Mouse (Mus musculus) 3134 (cell line): ENCODE data around the gene Fam186b.
"Not testable (repeated sequence)": the region's sequence is repeated elsewhere in the genome, so short reads cannot be mapped to it uniquely, and the experiment has no call there.

ENCODE experiments used
- DNase-seq: peaks from one replicate; pipeline ENCODE4 v3.0.0-alpha.2; 2011; ENCODE audit warnings: low spot score; ENCODE audit not compliant: insufficient read length; ENCODE audit errors: extremely low read depth

Gene Fam186b

DNA sequence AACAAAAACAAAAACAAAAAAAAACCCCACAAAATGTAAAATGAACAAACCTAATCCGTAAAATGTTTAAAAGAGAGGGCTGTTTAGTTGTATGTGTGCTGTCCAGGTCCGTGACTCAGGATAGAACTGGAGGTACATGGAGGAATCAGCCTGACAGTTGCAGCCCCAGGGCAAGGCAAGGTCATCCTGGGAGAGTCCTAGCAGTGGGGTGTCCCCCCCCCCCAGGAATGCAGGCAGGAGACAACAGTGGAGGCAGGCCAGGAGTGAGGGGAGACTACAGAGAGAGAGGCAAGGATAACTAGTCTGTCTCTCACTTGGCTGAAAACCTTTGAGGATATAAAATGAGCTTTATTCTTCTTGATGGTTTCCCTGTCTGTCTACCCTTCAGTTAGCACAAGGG is 31.3 kb downstream of the Fam186b start:
- no peak for DNase-seq

DNA sequence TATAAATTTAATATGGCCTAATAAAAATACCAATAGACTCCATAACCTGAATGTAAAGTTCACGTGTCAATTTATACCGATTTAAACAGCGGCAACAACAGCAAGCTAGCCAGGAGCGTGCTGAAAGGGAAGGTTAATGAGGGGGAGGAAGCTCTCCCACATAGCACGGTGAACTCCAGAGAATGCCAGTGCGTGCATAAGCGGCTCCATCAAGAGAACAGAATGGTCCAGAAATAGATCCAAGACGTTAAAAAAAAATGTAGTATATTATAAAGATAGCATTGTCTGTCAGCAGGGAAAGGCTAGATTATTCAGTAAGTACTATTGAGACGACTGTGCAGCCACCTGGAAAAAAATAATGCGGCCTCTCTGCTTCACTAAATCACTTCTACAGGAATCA is 33.0 kb downstream of the Fam186b start:
- no peak for DNase-seq

DNA sequence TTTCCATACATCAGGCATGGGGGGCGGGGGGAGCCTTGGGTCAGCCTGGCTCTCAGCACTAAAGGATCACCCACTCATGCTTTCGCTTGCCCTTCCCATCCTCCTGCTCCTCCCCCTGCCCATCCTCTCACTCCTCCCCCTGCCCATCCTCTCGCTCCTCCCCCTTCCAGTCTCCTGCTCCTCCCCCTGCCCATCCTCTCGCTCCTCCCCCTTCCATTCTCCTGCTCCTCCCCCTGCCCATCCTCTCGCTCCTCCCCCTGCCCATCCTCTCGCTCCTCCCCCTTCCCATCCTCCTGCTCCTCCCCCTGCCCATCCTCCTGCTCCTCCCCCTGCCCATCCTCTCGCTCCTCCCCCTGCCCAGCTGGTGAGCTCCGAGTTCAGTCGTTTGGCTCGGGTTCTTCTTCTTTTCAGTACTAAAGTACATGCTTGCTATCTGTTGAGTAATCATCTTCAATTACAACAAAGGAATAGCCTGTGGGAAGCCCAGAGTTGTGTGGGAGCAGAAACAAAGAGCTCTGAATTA is 35.9 kb downstream of the Fam186b start:
- peak; percentile 78 for DNase-seq

DNA sequence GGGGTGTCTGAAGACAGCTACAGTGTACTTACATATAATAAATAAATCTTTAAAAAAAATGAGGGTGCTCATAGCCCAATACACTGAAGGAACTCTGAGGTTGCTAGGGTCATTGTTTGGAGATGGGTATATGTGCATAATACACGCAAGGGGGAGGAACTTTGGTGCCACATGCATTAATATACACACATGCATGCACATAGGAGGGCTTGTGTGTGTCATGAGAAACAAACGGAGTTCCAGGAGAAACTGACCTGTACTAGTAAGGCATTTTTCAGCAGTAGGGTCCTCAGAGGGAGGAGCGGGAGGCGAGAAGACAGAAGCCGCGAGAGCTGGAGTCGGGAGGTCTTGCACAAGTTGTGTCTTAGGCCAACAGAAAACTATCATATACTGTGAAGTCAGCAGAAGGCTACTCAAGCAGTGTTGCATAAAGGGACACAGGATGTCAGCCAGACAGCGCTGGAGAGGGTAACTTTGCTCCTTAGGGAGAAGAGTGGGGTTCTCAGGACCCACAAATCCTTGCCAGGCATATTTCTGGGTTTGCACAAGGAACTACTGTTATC is 36.4 kb downstream of the Fam186b start:
- DNase-seq: no peak

DNA sequence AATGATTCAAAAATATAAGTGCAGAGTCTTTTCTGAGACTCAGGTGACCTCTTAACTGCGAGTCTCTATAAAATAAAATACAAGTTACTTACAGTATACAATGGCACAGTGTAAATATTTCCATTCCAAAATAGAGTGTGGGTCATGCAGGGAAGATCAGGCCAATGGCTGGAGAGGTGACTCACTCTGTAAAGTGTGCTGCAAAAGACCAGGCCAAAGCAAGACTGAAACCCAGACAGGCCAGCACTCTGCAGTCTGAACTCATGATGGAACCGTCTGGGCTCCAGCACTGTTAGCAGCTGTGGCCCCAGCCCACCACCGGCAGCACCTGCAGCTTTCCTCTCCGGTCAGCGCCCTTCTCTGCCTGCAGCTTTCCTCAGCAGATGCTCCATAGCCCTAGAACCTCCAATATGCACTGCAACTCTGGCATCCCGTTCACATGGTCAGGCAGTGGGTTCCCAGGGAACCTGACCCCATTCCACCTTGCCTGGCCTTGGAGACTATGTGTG is 40.4 kb downstream of the Fam186b start:
- DNase-seq: no peak

DNA sequence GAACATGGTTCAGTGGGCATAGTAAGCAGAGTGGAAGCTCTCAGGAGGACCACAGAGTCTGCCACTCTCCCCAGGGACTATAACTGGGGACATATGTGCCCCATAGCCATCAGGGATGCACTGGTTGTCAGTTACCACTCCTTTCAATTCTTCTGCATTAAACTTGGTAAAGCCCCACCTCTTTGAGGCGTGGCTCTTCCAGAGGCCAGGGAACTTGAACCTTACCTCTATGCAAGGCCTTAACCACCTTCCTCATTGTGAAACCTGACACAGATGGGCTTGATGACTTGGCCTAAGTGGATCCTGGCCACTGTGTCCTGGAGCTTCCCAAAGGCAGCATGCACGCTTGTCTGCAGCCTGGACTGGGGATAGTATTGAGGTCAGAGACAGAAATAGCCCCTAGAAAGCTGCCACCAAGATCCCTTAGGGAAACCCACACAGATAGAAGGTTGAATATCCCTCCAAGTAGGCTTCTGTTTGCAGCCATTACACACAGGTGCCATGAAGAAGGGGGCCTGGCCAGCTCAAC is 41.1 kb downstream of the Fam186b start:
- no peak for DNase-seq

DNA sequence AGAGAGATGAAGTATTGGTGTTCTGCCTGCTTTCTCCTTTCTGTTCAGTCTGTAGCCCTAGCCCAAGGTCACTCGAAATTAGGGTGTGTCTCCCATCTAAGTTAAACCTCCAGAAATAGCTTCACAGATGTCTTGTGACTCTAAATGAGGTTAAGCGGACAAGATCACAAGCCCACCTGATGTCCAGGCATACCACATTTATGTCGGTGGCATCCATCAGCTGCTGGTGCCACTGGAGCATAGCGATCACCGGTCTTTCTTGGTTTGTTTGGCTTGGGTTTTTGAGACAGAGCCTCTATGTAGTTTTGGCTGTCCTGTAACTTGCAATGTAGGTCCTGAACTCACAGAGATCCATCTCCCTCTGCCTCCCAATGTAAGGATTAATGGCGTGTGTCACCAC is 41.9 kb downstream of the Fam186b start:
- DNase-seq: no peak

DNA sequence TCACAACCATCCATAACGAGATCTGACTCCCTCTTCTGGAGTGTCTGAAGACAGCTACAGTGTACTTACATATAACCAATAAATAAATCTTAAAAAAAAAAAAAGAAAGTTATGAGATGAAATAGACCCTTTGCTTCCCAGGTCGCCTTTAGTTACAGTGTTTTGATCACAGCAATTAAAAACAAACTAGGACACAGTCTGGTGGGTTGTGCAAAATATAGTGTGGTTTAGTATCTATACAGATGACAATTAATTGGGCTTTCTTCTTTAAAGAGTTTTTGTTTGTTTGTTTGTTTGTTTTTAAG is 42.6 kb downstream of the Fam186b start:
- not testable (repeated sequence) for DNase-seq

DNA sequence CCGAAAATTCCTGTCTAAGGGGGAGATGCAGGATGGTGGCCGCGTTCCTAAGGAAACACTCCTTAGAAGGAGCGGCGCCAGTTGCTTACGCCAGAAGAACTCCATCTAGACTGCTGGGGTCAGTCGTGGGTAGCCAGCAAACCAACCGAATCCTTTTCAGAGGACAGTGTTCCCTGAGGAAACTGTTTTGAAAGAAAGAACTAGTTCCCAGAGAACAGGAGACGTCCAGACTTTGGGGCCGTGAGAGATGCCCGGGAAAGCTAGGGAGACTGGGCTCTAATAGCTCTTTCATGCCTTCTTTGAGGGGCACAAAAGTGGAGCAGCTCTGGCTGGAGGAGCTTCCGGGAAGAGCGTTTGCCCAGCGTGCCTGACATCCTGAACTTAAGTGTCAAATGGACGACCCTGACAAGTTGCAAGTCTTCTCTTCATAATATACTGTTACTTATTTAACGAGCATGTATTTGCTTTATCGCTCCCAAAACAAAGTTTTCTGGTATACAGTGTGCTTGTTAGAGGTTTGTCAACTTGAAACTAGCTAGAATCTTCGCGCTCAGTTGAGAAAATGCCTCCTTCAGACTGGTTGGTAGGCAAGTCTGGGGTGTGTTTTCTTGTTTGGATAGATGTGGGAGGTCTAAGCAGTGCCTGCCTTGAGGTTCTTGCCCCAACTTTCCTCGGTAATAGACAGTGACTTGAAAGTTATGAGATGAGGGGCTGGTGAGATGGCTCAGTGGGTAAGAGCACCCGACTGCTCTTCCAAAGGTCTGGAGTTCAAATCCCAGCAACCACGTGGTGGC is 43.1 kb downstream of the Fam186b start:
- DNase-seq: peak; percentile 44

DNA sequence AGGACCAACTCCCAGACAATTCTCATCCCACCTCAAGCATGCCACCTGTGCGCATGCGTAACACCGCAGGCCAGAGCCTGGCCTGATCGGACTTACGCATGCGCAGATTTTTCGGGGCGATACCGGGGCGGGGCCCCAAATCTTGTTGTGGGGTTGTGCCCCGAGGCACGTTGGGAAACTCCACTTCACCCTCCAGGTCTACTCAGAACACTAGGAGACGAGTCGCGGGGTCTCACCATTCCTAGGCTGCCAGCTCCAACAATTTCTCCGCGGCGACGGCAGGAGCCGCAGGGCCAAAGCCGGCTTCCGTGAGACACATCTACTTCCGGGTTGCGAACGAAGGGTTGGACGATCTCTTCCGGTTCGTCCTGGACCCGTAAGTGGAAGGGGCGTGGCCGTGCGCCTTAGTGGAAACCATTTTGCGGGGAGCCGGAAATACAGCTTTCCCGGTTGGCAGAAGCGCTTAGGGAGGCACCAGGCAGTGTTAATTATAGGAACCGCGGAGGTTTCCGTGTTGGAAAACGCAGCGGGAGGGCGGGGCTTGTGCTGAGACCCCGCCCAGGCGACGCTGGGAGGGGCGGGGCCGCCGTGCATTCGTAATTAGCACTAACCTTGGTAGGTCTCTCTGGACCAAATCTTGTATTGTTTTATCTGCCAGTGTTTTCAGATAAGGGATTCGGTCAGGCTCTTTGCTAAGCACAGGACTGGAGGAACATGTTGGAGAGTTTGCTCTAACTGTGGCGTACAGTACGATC is 43.9 kb downstream of the Fam186b start, which contains the start of gene Mcrs1:
Gene Mcrs1, minus strand, starts transcription at position 336 of the 755 bp plus-strand sequence.
- peak; percentile 95 for DNase-seq

DNA sequence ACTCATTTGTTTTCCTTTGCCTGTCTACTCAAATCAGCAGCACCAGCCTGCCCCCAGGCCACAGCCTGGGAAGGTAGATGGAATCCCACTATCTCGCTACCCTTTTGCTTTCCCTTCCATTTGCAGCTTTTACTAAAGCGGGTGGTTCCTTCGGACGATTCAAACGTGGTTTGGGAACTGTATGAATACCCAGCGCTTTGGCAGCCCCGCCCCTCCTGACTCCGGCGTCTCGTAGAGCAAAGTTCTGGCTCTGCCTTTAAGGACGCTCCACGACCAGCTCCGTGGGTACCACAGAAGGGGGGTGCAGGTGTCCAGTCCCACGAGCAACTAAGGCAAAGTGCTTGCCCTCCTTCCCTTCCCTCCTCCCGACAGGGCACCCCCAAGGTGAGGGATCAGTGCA is 44.6 kb downstream of the Fam186b start:
- not testable (repeated sequence) for DNase-seq

DNA sequence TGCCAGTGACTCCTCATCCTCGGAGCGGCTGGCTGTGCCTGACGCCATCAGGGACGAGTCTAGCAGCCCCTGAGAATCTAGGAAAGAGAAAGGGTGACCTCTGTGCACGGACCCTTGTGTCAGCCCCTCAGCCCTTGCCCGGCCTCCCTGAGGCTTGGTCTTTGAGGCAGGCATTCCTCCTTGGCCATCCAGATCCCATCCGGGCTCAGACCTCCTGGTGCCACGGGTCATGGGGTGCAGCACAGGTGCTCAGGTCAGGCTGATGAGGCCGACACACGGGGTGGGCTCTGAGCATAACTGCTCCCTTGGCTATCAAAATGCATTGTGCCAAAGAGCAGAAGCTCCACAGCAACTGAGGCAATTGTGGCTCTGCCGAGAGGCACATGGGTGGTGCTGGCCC is 45.8 kb downstream of the Fam186b start:
- DNase-seq: no peak

DNA sequence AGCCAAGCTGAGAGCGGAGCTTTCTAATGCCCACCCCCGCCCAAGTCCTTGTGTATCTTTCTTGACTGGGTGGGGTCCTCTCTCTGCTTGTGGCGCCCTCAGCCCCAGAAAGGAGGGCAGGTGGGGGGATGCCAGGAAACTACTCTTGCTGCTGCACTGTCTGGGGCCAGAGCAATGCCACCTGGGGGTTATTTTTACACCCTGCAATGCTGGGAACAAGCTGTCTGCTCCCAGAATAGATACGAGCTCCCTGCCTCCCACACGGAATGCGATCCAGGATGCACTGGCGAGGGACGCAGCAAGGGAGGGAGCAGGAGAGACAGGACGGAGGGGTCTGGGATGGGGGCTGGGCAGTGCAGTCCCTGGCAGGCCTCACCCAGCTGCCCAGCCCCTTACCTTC is 46.7 kb downstream of the Fam186b start:
- no peak for DNase-seq

DNA sequence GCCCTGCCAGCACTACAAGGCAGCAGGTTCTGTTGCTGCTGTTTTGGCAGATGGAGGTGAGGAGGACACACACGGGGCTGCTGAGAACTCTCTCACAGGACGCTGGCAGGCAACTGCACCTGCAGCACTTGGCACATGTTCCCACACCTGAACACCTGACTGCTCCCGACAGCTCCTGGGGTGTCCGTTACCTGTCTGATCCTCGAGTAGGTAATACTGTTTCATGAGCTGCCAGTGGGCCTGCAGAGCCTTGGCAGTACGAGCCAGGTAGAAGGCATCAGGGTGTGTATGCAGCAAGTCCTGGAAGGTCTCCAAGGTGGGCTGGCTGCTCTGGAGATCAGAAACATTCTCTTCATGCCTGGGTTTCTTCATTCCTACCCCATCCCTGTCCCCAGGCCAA is 49.0 kb downstream of the Fam186b start:
- not testable (repeated sequence) for DNase-seq

DNA sequence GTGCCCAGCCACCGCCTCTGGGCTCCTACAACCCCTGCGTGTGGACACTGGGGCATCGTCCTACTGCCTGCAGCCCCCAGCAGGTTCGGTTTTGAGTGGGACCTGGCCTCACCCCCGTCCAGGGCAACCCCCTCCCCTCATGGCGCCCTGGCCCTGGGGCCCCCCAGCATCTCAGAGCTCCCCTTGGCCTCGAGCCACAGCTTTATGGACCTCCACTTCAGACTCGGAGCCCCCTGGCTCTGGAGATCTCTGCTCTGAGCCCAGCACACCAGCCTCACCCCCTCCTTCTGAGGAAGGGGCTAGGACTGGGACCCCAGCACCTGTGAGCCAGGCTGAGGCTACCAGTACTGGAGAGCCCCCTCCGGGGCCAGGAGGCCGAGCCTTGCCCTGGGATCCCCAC is 53.6 kb downstream of the Fam186b start:
- DNase-seq: no peak

DNA sequence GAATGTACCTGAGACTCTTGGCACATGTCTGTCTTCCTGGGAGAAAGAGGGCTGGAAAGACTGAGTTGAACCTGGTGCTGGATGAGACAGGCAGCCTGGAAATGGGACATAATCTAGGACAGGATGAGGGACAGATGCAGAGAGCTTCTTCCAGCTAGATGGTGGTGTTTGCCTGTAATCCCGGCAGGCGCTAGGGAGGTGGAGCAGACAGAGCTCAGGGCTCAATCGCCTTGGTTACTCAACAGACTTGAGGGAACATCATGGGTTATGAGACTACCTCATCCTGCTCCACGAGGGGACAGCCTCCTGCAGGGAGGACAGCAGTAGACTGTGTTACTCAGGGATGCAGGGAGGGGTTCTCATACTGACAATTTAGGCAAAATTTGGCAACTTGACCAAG is 54.4 kb downstream of the Fam186b start:
- no peak for DNase-seq

DNA sequence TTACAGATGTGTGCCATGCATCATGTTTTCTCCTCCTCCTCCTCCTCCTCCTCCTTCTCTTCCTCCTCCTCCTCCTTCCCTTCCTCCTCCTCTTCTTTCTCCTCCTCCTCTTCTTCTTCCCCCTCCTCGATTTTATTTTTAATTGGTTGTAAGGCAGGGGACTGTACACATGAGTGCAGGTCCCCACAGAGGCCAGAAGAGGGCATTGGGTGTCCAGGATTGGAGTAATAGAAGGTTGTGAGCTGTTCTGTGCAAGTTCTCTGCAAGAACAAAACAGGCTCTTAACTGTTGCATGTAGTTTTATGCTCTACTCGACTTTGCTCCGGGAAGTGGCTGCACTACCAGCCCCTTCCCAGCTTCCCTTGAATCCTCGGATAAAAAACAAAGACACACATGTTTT is 55.6 kb downstream of the Fam186b start:
- no peak for DNase-seq

DNA sequence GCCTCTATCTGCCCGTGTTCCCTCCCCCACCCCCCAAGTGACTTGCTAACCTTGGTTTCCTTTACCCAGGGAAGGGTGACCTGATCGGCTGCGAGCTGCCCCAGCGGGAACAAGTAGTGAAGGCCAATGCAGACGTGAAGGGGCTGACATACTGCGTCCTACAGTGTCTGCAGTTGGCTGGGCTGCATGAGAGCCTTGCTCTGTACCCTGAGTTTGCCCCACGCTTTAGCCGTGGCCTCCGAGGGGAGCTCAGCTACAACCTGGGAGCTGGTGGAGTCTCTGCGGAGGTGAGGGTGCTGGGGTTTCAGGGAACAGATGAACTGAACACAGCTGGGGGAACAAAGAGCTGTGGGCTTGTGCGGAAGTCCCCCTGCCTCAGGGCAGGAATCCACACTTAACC is 57.7 kb downstream of the Fam186b start:
- no peak for DNase-seq

DNA sequence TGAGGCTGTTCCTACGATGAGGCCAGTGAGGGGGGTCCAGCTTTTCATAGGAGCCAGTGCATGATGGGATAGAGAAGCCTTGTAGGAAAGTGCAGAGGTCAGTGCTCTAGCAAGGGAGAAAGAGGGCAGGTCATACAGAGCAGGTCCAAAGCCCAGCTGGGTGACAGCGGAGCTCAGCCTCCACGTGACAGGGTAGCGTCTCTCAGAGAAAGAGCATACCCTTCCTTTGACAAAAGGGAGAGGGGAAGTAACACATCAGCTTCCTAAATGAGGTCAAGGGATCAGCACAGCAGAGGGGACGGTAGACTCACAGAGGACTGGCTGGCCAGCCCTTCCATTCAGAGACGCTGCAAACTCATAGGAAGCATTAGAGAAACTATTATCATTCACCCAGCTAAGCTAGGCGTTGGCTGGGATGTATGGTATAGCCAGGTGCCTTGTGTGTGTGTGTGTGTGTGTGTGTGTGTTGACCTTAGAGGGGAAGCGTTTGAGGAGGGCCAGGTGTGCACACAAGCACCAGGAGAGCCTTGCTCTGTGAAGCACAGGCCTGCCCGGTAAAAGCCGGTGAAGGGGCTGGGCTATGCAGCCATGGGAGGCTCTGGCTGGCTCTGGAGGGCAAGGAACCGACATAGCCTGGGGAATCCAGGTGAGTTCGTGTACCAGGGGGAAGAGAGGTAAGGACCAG is 61.2 kb downstream of the Fam186b start:
- no peak for DNase-seq

DNA sequence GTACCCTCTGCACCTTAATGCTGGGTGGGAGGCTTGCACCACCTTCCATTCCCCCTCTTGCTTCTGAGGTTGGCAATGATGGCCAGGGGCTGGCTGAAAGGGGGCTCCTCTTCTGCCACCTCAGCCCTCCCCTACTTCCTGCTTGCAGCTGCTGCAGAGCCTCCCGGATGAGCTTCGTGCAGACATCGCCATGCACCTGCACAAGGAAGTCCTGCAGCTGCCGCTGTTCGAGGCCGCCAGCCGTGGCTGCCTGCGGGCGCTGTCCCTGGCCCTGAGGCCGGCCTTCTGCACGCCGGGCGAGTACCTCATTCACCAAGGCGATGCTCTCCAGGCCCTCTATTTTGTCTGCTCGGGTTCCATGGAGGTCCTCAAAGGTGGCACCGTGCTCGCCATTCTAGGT is 62.0 kb downstream of the Fam186b start:
- DNase-seq: no peak

DNA sequence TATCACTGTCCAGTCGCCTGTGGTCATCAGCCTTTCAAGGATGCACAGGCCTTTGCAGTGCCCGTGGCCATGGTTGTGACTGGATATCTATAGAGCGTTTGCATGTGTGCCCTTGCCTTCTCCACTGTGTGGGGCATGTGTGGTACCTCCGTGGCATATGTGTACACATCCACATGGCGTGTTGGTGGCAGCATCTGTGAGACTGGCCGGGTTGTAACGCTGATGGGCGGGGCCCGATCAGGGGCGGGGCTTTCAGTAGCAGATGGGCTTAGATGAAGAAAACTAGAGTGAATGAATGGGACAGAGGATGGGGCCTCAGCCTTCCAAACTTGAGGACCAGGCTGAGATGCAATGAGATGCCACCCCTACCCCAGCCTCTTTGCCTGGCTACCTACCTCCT is 63.7 kb downstream of the Fam186b start:
- DNase-seq: no peak
